ENCODE assay signal across 29 mouse cellular contexts in genomic region chr13:75838506-75838905, GRCm38 (mm10). TPM values are rescaled to one million over a fixed set of nuclear protein-coding genes. Genes with fewer than 3 reads are reported as not detected.
A peak's percentile ranks its signal among the peaks of the same experiment; 100 is the strongest.
DNase-seq lines count a peak whose midpoint lies in the region; ATAC-seq and TF ChIP-seq lines count a peak whose summit lies in the region.
"Had no signal": no experiment of that assay in that cellular context is flagged by ENCODE, and none has a peak within 500 bp of the region (broad histone marks: within the 10 kb centered on the region; RNA-seq: fewer than 3 reads in every experiment).

No protein-coding gene starts in this region.

- no peaks in the 10 kb centered on the region for H3K9me3 ChIP-seq in hindbrain, embryonic 10.5 days
- H3K9me3 ChIP-seq in hindbrain, embryonic 11.5 days (ENCODE audit: control insufficient read depth, low read length), result no peaks in the 10 kb centered on the region
- H3K9me3 ChIP-seq: embryonic facial prominence, embryonic 12.5 days; forebrain, embryonic 10.5 days; liver, embryonic 15.5 days; neural tube, embryonic 13.5 days had no signal

- H3K36me3 ChIP-seq in hindbrain, embryonic 10.5 days, result no peaks in the 10 kb centered on the region
- H3K36me3 ChIP-seq in hindbrain, embryonic 11.5 days (ENCODE audit: control insufficient read depth, insufficient read depth, low read length), result no peaks in the 10 kb centered on the region
- no peaks in the 10 kb centered on the region for H3K36me3 ChIP-seq in testis, adult 2 months (ENCODE audit: control insufficient read depth, insufficient read depth, low read length)
- H3K36me3 ChIP-seq in thymus, adult 2 months (ENCODE audit: control insufficient read depth, insufficient read depth, low read length), result no peaks in the 10 kb centered on the region
- H3K36me3 ChIP-seq: embryonic facial prominence, embryonic 12.5 days; forebrain, embryonic 10.5 days; liver, embryonic 15.5 days; neural tube, embryonic 13.5 days had no signal

- peaks cover 47% of the 10 kb centered on the region for H3K4me1 ChIP-seq in hindbrain, embryonic 10.5 days (replicated peaks)
- no peaks in the 10 kb centered on the region for H3K4me1 ChIP-seq in hindbrain, embryonic 11.5 days (replicated peaks; ENCODE audit: control insufficient read depth, insufficient read depth, low read length)
- no peaks in the 10 kb centered on the region for H3K4me1 ChIP-seq in testis, adult 2 months (ENCODE audit: control insufficient read depth, insufficient read depth, low read length)
- H3K4me1 ChIP-seq in thymus, adult 2 months (replicated peaks; ENCODE audit: control insufficient read depth, insufficient read depth, low read length), result peaks cover 9% of the 10 kb centered on the region

- H3K27ac ChIP-seq in hindbrain, embryonic 10.5 days, result 0 out of 2 replicates have a peak overlapping the region, but pooled peaks have one; percentile 9
- H3K27ac ChIP-seq in hindbrain, embryonic 11.5 days (ENCODE audit: low read depth, low read length), result no peak overlapping the region
- H3K27ac ChIP-seq in testis, adult 2 months (ENCODE audit: control insufficient read depth, insufficient read depth, low read depth, low read length), result peak overlapping the region; percentile 66
- H3K27ac ChIP-seq in thymus, adult 2 months (ENCODE audit: control insufficient read depth, insufficient read depth, low read length), result no peak overlapping the region
- H3K27ac ChIP-seq: liver, embryonic 15.5 days had no signal

- no peak overlapping the region for H3K9ac ChIP-seq in hindbrain, embryonic 11.5 days (ENCODE audit: low read depth, low read length)
- H3K9ac ChIP-seq: embryonic facial prominence, embryonic 12.5 days; liver, embryonic 15.5 days had no signal

- no peak overlapping the region for H3K4me3 ChIP-seq in hindbrain, embryonic 10.5 days
- H3K4me3 ChIP-seq in hindbrain, embryonic 11.5 days (ENCODE audit: low read depth, low read length), result no peak overlapping the region
- no peak overlapping the region for H3K4me3 ChIP-seq in testis, adult 2 months (ENCODE audit: control insufficient read depth, low read depth, low read length)
- no peak overlapping the region for H3K4me3 ChIP-seq in thymus, adult 2 months (ENCODE audit: control insufficient read depth, insufficient read depth, low read length)
- H3K4me3 ChIP-seq: embryonic facial prominence, embryonic 12.5 days; forebrain, embryonic 10.5 days; liver, embryonic 15.5 days; neural tube, embryonic 13.5 days had no signal

- no peaks in the 10 kb centered on the region for H3K27me3 ChIP-seq in hindbrain, embryonic 10.5 days (ENCODE audit: insufficient read depth, poor library complexity, severe bottlenecking)
- no peaks in the 10 kb centered on the region for H3K27me3 ChIP-seq in hindbrain, embryonic 11.5 days (ENCODE audit: control insufficient read depth, insufficient read depth, low read length)
- H3K27me3 ChIP-seq in testis, adult 2 months (ENCODE audit: control insufficient read depth, insufficient read depth, low read length), result no peaks in the 10 kb centered on the region
- H3K27me3 ChIP-seq in thymus, adult 2 months (ENCODE audit: control insufficient read depth, insufficient read depth, low read length), result no peaks in the 10 kb centered on the region
- H3K27me3 ChIP-seq: CH12.LX; embryonic facial prominence, embryonic 12.5 days; liver, embryonic 15.5 days; neural tube, embryonic 13.5 days had no signal

- H3K4me2 ChIP-seq in hindbrain, embryonic 11.5 days (replicated peaks; ENCODE audit: low read depth, low read length), result no peak overlapping the region
- H3K4me2 ChIP-seq: embryonic facial prominence, embryonic 12.5 days; heart, embryonic 11.5 days; neural tube, embryonic 13.5 days had no signal

- no peak for TF ChIP-seq POLR2A in testis, adult 2 months (IDR thresholded peaks at IDR 0.05; ENCODE audit: control insufficient read depth, low read depth, low read length)
- no peak for TF ChIP-seq POLR2A in thymus, adult 2 months (IDR thresholded peaks at IDR 0.05; ENCODE audit: control insufficient read depth, extremely low read depth, insufficient read depth, low read length, poor library complexity)

- DNase-seq in hindbrain, embryonic 10.5 days (ENCODE audit: low spot score), result no peak
- DNase-seq in hindbrain, embryonic 11.5 days (ENCODE audit: low spot score), result no peak
- no peak for DNase-seq in testis, postnatal 14 days (ENCODE audit: low spot score)
- peak; percentile 53 for DNase-seq in lung, postnatal 25 days (ENCODE audit: low spot score)
- no peak for DNase-seq in left cerebral cortex, adult 9 months (ENCODE audit: low spot score in 2 of 2)
- DNase-seq in embryo, embryonic 9.5 days (ENCODE audit: extremely low spot score), result no peak
- no peak for DNase-seq in thymus, adult 2 months
- DNase-seq: adrenal gland, adult 8-10 months; cerebellum, adult 2 months; cerebellum, postnatal 14 days; gastrocnemius, adult 2 months; gastrocnemius, postnatal 36 days; heart, adult 18-20 months; heart, postnatal 36 days; kidney, adult 8-10 months; kidney, postnatal 14 days; layer of hippocampus, adult 9-11 months; liver; right cerebral cortex, postnatal 4 days; thymus, postnatal 25 days had no signal

- no peak for ATAC-seq in hindbrain, embryonic 11.5 days (ENCODE audit: low FRiP score)
- ATAC-seq: activated CD4-positive, CD25-positive, alpha-beta regulatory T cell, adult 4 months; forebrain, embryonic 16.5 days had no signal

- TF ChIP-seq CTCF in testis, adult 2 months (IDR thresholded peaks at IDR 0.05; ENCODE audit: control insufficient read depth, insufficient read depth, insufficient replicate concordance, low read depth, low read length), result no peak
- no peak for TF ChIP-seq CTCF in thymus, adult 2 months (IDR thresholded peaks at IDR 0.05; ENCODE audit: borderline replicate concordance, control insufficient read depth, extremely low read depth, insufficient read depth, low read length, poor library complexity)

- WGBS in hindbrain, embryonic 10.5 days, result 93% methylated on average over 4 of the region's 4 CpGs
- WGBS in hindbrain, embryonic 11.5 days, result 93% methylated on average over 4 of the region's 4 CpGs
- WGBS in thymus, adult 2 months, result 79% methylated on average over 4 of the region's 4 CpGs

RNA-seq across cellular contexts. Expression of gene Glrx, which starts 1.2 kb away (rescaled TPM):
- 38.4 and 39.9 TPM in 2 replicates for polyA plus RNA-seq in hindbrain, embryonic 10.5 days (2016; fragmentation: Nextera tagmentation; extraction: Ambion mirVana)
- polyA plus RNA-seq in hindbrain, embryonic 11.5 days (2014; fragmentation: Nextera tagmentation; extraction: Ambion mirVana), result 36.5 and 42.2 TPM in 2 replicates
- polyA plus RNA-seq in testis, adult 2 months (2012; rRNA removed), result 4.3 and 4.5 TPM in 2 replicates
- 19.4 and 31.9 TPM in 2 replicates for polyA plus RNA-seq in thymus, adult 2 months (2012; rRNA removed)

Comparison
In these comparisons a context has a peak if more than half of its experiments do, and no peak if none do; other contexts are left out.
1. H3K27ac ChIP-seq: peak in hindbrain, embryonic 10.5 days (single experiment) and testis, adult 2 months (single experiment); none in hindbrain, embryonic 11.5 days (single experiment) and thymus, adult 2 months (single experiment).